ENCODE assay signal across 8 mouse cellular contexts in the genomic region with DNA sequence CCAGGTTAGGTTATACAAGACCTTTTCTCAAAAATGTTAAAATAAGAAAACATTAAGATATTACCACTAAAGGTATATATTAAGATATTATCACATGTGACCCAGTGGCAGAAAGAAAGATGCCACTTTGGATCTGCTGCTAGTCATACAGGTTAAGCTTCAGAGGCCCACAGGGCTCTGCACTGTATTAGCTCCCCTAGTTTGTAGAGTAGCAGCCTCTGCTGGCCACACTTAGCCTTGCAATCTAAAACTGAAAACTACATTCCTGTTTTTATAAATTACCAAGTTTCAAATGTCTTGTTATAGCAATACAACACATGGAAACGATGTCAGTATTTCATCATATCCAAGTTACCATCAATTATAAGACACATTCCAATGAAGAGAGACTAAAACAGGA. TPM values are rescaled to one million over a fixed set of nuclear protein-coding genes. Genes with fewer than 3 reads are reported as not detected.
DNase-seq lines count a peak whose midpoint lies in the region; ATAC-seq lines count a peak whose summit lies in the region.

No protein-coding gene starts in this region.

- H3K4me3 ChIP-seq in embryonic facial prominence, embryonic 13.5 days = no peak overlapping the region

- H3K4me1 ChIP-seq in embryonic facial prominence, embryonic 13.5 days = no peaks in the 10 kb centered on the region

- WGBS in embryonic facial prominence, embryonic 13.5 days = 68% methylated on average over 1 of the region's 1 CpGs

- H3K27ac ChIP-seq in embryonic facial prominence, embryonic 13.5 days = no peak overlapping the region

- DNase-seq in frontal cortex, postnatal 25 days (ENCODE audit: low spot score in 2 of 2) = no peak
- peak; percentile 23 for DNase-seq in urinary bladder, postnatal 14 days (ENCODE audit: low spot score)
- DNase-seq in urinary bladder, adult 2 months (ENCODE audit: low spot score) = no peak
- peak; percentile 42 to 62 for DNase-seq in kidney, postnatal 25 days

- no peaks in the 10 kb centered on the region for H3K9me3 ChIP-seq in embryonic facial prominence, embryonic 13.5 days

- H3K27me3 ChIP-seq in embryonic facial prominence, embryonic 13.5 days = no peaks in the 10 kb centered on the region

- H3K9ac ChIP-seq in embryonic facial prominence, embryonic 13.5 days = no peak overlapping the region

- H3K36me3 ChIP-seq in embryonic facial prominence, embryonic 13.5 days = peaks cover 13% of the 10 kb centered on the region

- ATAC-seq in frontal cortex, adult (ENCODE audit: low TSS enrichment) = peak; percentile 80; the same call in 1 of the 2 replicates
- ATAC-seq in embryonic facial prominence, embryonic 13.5 days (ENCODE audit: insufficient number of reproducible peaks, insufficient read depth, low FRiP score, low TSS enrichment, low read depth) = 0 out of 2 replicates have a peak, but pooled peaks have one; percentile 20
- peak; percentile 83 for ATAC-seq in megakaryocyte, adult 5-6 weeks (ENCODE audit: poor library complexity, severe bottlenecking)
- no peak for ATAC-seq in erythroid progenitor cell, adult 5-6 weeks (replicated peaks; ENCODE audit: low FRiP score, poor library complexity, severe bottlenecking)

- no peak overlapping the region for H3K4me2 ChIP-seq in embryonic facial prominence, embryonic 13.5 days

RNA-seq across cellular contexts. Expression of a gene that starts 26.2 kb away (rescaled TPM):
- polyA plus RNA-seq in urinary bladder, adult 2 months (2012; rRNA removed) = 10.2 and 13.1 TPM in 2 replicates
- polyA plus RNA-seq in embryonic facial prominence, embryonic 13.5 days (2015; fragmentation: Nextera tagmentation; extraction: Ambion mirVana) = 12.0 and 13.8 TPM in 2 replicates
- total RNA-seq in megakaryocyte, adult 5-6 weeks (2015) = 0.40 TPM in 1 of 2 replicates, not detected in the other
- 0.04 TPM in 1 of 2 replicates, not detected in the other for total RNA-seq in megakaryocyte, adult 5-6 weeks (2017)
- not detected in 2 replicates for total RNA-seq in erythroid progenitor cell, adult 5-6 weeks (2015; ENCODE audit: low replicate concordance)
- total RNA-seq in erythroid progenitor cell, adult 5-6 weeks (2017; ENCODE audit: low replicate concordance) = 0.39 and 0.68 TPM in 2 replicates

Comparison
In these comparisons a context has a peak if more than half of its experiments do, and no peak if none do; other contexts are left out.
1. DNase-seq: peak in urinary bladder, postnatal 14 days (single experiment) and kidney, postnatal 25 days (2 of 2); none in frontal cortex, postnatal 25 days (0 of 2) and urinary bladder, adult 2 months (single experiment).